In the genomic region with DNA sequence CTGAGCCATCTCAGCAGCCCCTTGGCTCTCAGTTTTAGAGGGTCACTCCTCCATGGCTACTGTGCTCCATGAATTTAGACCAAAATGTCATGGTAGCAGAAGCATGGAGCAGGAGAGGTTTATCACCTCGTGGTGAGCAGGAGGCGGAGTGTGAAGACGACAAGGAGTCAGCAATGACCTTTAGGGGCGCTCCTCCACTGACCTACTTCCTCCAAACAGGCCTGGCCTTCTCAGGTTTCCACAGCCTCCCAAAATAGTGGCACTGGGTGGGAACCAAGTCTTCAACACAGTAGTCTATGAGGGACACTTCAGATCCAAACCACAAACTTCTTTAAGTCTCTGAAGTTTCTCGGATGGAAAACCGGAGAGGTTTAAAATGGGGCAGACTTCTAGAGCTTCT, we compare ENCODE assay signal across 20 mouse cellular contexts. TPM values are rescaled to one million over a fixed set of nuclear protein-coding genes. Genes with fewer than 3 reads are reported as not detected.
DNase-seq lines count a peak whose midpoint lies in the region.
"Had no signal": no experiment of that assay in that cellular context is flagged by ENCODE, and none has a peak within 500 bp of the region (broad histone marks: within the 10 kb centered on the region; RNA-seq: fewer than 3 reads in every experiment).

No protein-coding gene starts in this region.

- DNase-seq in heart, adult 11 months: peak; percentile 78
- no peak for DNase-seq in heart, postnatal 14 days
- peak; percentile 43 for DNase-seq in gastrocnemius, postnatal 14 days
- peak; percentile 61 for DNase-seq in skeletal muscle tissue, adult 2 months (ENCODE audit: low read depth, low spot score)
- DNase-seq in spleen, postnatal 14 days (ENCODE audit: low spot score in 2 of 2): no peak
- no peak for DNase-seq in adrenal gland, adult 18-20 months (ENCODE audit: low spot score in 2 of 2)
- DNase-seq: adrenal gland, adult 2 months; adrenal gland, postnatal 14 days; B cell, adult 2 months; cerebellum, adult 11 months; cerebellum, adult 2 months; cerebellum, adult 9-11 months; cerebellum, postnatal 25 days; forebrain, postnatal 0 days; heart, postnatal 36 days; kidney, adult 11 months had no signal

- intact Hi-C loops in heart, postnatal 14 days (cut with DNase I): no loop called here
- intact Hi-C loops in gastrocnemius, postnatal 14 days (cut with DNase I; ENCODE audit: low total_unique reads): no loop called here

RNA-seq across cellular contexts. Expression of a gene that starts 4.3 kb away (rescaled TPM):
- total RNA-seq in heart, postnatal 14 days (2021): 10 to 100 TPM; 25.3 to 27.7 TPM
- total RNA-seq in gastrocnemius, postnatal 14 days (2021): 10 to 100 TPM; 16.5 to 19.1 TPM
- 10 to 100 TPM; 34.5 to 46.1 TPM for total RNA-seq in adrenal gland, adult 18-20 months (2021)

RNA-seq across cellular contexts. Expression of a gene that starts 38.0 kb away (rescaled TPM):
- total RNA-seq in heart, postnatal 14 days (2021): not detected
- total RNA-seq in gastrocnemius, postnatal 14 days (2021): not detected
- total RNA-seq in adrenal gland, adult 18-20 months (2021): not detected
- total RNA-seq: adrenal gland, adult 2 months; adrenal gland, postnatal 14 days; CH12.LX; common myeloid progenitor, adult 5-6 weeks; forebrain, postnatal 0 days; granulocyte monocyte progenitor cell, adult 5-6 weeks; heart, adult 8-10 months; heart, postnatal 36 days had no signal

Comparison
In these comparisons a context has a peak if more than half of its experiments do, and no peak if none do; other contexts are left out.
1. DNase-seq: peak in heart, adult 11 months (single experiment), gastrocnemius, postnatal 14 days (single experiment) and skeletal muscle tissue, adult 2 months (single experiment); none in heart, postnatal 14 days (0 of 2), spleen, postnatal 14 days (0 of 2) and adrenal gland, adult 18-20 months (0 of 2).